ENCODE assay signal across 29 mouse cellular contexts in the genomic region with DNA sequence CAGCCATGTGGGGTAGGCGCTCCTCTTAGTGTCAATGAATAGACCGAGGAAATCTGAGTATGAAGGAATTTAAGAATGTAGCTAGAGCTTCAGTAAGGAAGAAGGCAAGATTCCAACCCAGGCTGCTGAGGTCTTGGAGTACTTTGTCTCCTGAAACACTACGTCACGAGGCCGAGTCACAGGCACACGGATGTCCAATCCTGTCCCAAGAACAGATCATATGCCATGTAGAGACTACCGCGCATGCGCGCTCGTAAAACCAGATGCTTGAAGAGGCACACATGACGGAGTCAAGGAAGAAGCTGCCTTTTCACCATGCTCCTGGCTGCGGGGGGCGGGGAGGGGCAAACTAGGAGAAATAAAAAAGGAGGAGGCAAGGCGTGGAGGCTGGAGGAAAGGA. TPM values are rescaled to one million over a fixed set of nuclear protein-coding genes. Genes with fewer than 3 reads are reported as not detected.
DNase-seq lines count a peak whose midpoint lies in the region; ATAC-seq lines count a peak whose summit lies in the region.
"Had no signal": no experiment of that assay in that cellular context is flagged by ENCODE, and none has a peak within 500 bp of the region (broad histone marks: within the 10 kb centered on the region; RNA-seq: fewer than 3 reads in every experiment).

No protein-coding gene starts in this region.

- no peak overlapping the region for H3K4me3 ChIP-seq in heart, embryonic 10.5 days
- H3K4me3 ChIP-seq in heart, embryonic 15.5 days, result no peak overlapping the region
- H3K4me3 ChIP-seq: embryonic facial prominence, embryonic 15.5 days; forebrain, embryonic 13.5 days; limb, embryonic 12.5 days; liver, embryonic 15.5 days; stomach, embryonic 15.5 days had no signal

- H3K4me1 ChIP-seq in heart, embryonic 10.5 days, result 0 out of 2 replicates have a peak, but pooled peaks cover 9% of the 10 kb centered on the region
- 0 out of 2 replicates have a peak, but pooled peaks cover 9% of the 10 kb centered on the region for H3K4me1 ChIP-seq in heart, embryonic 15.5 days (replicated peaks)
- H3K4me1 ChIP-seq: embryonic facial prominence, embryonic 15.5 days; limb, embryonic 12.5 days; liver, embryonic 15.5 days; stomach, embryonic 15.5 days had no signal

- 92% methylated on average over 15 of the region's 15 CpGs for WGBS in heart, embryonic 10.5 days
- WGBS in heart, embryonic 15.5 days, result 89% methylated on average over 15 of the region's 15 CpGs

- H3K36me3 ChIP-seq in heart, embryonic 10.5 days, result no peaks in the 10 kb centered on the region
- H3K36me3 ChIP-seq in heart, embryonic 15.5 days, result no peaks in the 10 kb centered on the region
- H3K36me3 ChIP-seq: embryonic facial prominence, embryonic 15.5 days; limb, embryonic 12.5 days; liver, embryonic 15.5 days; stomach, embryonic 15.5 days had no signal

- H3K27ac ChIP-seq in heart, embryonic 10.5 days, result peak overlapping the region; percentile 62
- H3K27ac ChIP-seq in heart, embryonic 15.5 days, result peak overlapping the region; percentile 72
- H3K27ac ChIP-seq: embryonic facial prominence, embryonic 15.5 days; forebrain, embryonic 13.5 days; hindbrain, embryonic 14.5 days; limb, embryonic 12.5 days; liver, embryonic 15.5 days; stomach, embryonic 15.5 days had no signal

- no peak for DNase-seq in heart, embryonic 10.5 days (ENCODE audit: low spot score)
- no peak for DNase-seq in heart, adult 8-10 months (ENCODE audit: low spot score)
- DNase-seq in heart, adult 18-20 months, result no peak
- peak; percentile 28 for DNase-seq in testis, postnatal 14 days (ENCODE audit: low spot score)
- no peak for DNase-seq in testis, postnatal 10 days (ENCODE audit: low spot score)
- DNase-seq in embryo, embryonic 11 days, result no peak
- DNase-seq: adrenal gland, postnatal 25 days; cerebellum, adult 11-12 months; cerebellum, adult 9-11 months; gastrocnemius, postnatal 14 days; right cerebral cortex, postnatal 25 days; thymus, adult 18-20 months; thymus, postnatal 36 days had no signal

- no peak overlapping the region for H3K4me2 ChIP-seq in heart, embryonic 15.5 days
- H3K4me2 ChIP-seq: embryonic facial prominence, embryonic 15.5 days; forebrain, embryonic 13.5 days; hindbrain, embryonic 14.5 days; limb, embryonic 12.5 days; liver, embryonic 15.5 days; lung, embryonic 14.5 days; stomach, embryonic 15.5 days had no signal

- 0 out of 2 replicates have a peak, but pooled peaks cover 4% of the 10 kb centered on the region for H3K27me3 ChIP-seq in heart, embryonic 10.5 days (ENCODE audit: insufficient read depth, poor library complexity, severe bottlenecking)
- H3K27me3 ChIP-seq in heart, embryonic 15.5 days, result no peaks in the 10 kb centered on the region
- H3K27me3 ChIP-seq: embryonic facial prominence, embryonic 15.5 days; forebrain, embryonic 13.5 days; limb, embryonic 12.5 days; Patski; stomach, embryonic 15.5 days had no signal

- no peak for ATAC-seq in heart, embryonic 15.5 days (replicated peaks; ENCODE audit: insufficient number of reproducible peaks, insufficient read depth, low FRiP score, low read depth)
- ATAC-seq: forebrain, embryonic 13.5 days; intestine, postnatal 0 days; midbrain, embryonic 16.5 days; Patski had no signal

- no peak overlapping the region for H3K9ac ChIP-seq in heart, embryonic 15.5 days
- H3K9ac ChIP-seq: embryonic facial prominence, embryonic 15.5 days; forebrain, embryonic 13.5 days; hindbrain, embryonic 14.5 days; limb, embryonic 12.5 days; liver, embryonic 15.5 days; lung, embryonic 14.5 days; stomach, embryonic 15.5 days had no signal

- H3K9me3 ChIP-seq in heart, embryonic 10.5 days, result no peaks in the 10 kb centered on the region
- H3K9me3 ChIP-seq in heart, embryonic 15.5 days (replicated peaks), result no peaks in the 10 kb centered on the region
- H3K9me3 ChIP-seq: embryonic facial prominence, embryonic 15.5 days; forebrain, embryonic 13.5 days; limb, embryonic 12.5 days; liver, embryonic 15.5 days; stomach, embryonic 15.5 days had no signal

RNA-seq across cellular contexts. Expression of gene Ttc9, which starts 59.1 kb away (rescaled TPM):
- 2.0 and 2.2 TPM in 2 replicates for polyA plus RNA-seq in heart, embryonic 10.5 days (2016; fragmentation: Nextera tagmentation; extraction: Ambion mirVana)
- 1 to 10 TPM; 1.2 to 2.2 (median 1.8) TPM for total RNA-seq in heart, adult 8-10 months (2022)
- polyA plus RNA-seq in heart, embryonic 15.5 days (2015; fragmentation: Nextera tagmentation; extraction: Ambion mirVana), result 3.7 and 4.7 TPM in 2 replicates
- 1 to 10 TPM; 2.3 to 2.5 TPM for total RNA-seq in heart, adult 18-20 months (2021)
- total RNA-seq: common myeloid progenitor, adult 5-6 weeks; hematopoietic stem cell, adult 5-6 weeks; liver, adult 2 months; MEL; neutrophil, adult 5-6 weeks had no signal
- polyA plus RNA-seq: liver, adult 2 months had no signal
